Mouse (Mus musculus): ENCODE results near the gene Phf21a. TPM values are rescaled to one million over a fixed set of nuclear protein-coding genes. Genes with fewer than 3 reads are reported as not detected.

Gene Phf21a
- total and polyA plus RNA-seq, 3 experiments: 26.4 to 30.2 (median 27.6) TPM

GRCm38 (mm10) chr2:92066899-92067298 is 26.0 kb upstream of the Phf21a start:
- no peak for DNase-seq
- intact Hi-C loops (cut with DNase I): no loop called here
- no peak overlapping the region for H3K9ac ChIP-seq (ENCODE audit: low read depth, low read length)
- H3K79me2 ChIP-seq (replicated peaks; ENCODE audit: control insufficient read depth, insufficient read depth, low read length): no peaks in the 10 kb centered on the region
- no peak overlapping the region for H3K4me3 ChIP-seq
- WGBS: 52% methylated on average over 1 of the region's 1 CpGs
- no peaks in the 10 kb centered on the region for H3K27me3 ChIP-seq (ENCODE audit: control insufficient read depth, insufficient read depth, low read length)
- TF ChIP-seq EP300 (IDR thresholded peaks at IDR 0.05; ENCODE audit: insufficient read depth, low read depth, low read length) (no peak), CTCF (IDR thresholded peaks at IDR 0.05) (no peak), POLR2A (IDR thresholded peaks at IDR 0.05; ENCODE audit: insufficient read depth, low read depth, low read length) (no peak)
- H3K27ac ChIP-seq: no peak overlapping the region
- no peaks in the 10 kb centered on the region for H3K4me1 ChIP-seq (ENCODE audit: control insufficient read depth, insufficient read depth, low read length)
- no peaks in the 10 kb centered on the region for H3K36me3 ChIP-seq (ENCODE audit: control insufficient read depth, insufficient read depth, low read length)

- no peak for TF ChIP-seq POLR2A (IDR thresholded peaks at IDR 0.05; ENCODE audit: insufficient read depth, low read depth, low read length)
- TF ChIP-seq CTCF (IDR thresholded peaks at IDR 0.05): no peak
- TF ChIP-seq EP300 (IDR thresholded peaks at IDR 0.05; ENCODE audit: insufficient read depth, low read depth, low read length): no peak
- no peak overlapping the region for H3K4me3 ChIP-seq
- H3K27ac ChIP-seq: no peak overlapping the region
- no peaks in the 10 kb centered on the region for H3K79me2 ChIP-seq (replicated peaks; ENCODE audit: control insufficient read depth, insufficient read depth, low read length)
- H3K27me3 ChIP-seq (ENCODE audit: control insufficient read depth, insufficient read depth, low read length): no peaks in the 10 kb centered on the region
- H3K4me1 ChIP-seq (ENCODE audit: control insufficient read depth, insufficient read depth, low read length): no peaks in the 10 kb centered on the region
- WGBS: 55% methylated on average over 3 of the region's 3 CpGs
- DNase-seq: no peak
- H3K36me3 ChIP-seq (ENCODE audit: control insufficient read depth, insufficient read depth, low read length): no peaks in the 10 kb centered on the region
- no peak overlapping the region for H3K9ac ChIP-seq (ENCODE audit: low read depth, low read length)
- intact Hi-C loops (cut with DNase I): no loop called here
Observed at GRCm38 (mm10) chr2:92067600-92067999, 25.3 kb upstream of the Phf21a start.

- Histone ChIP-seq H3K4me1 (ENCODE audit: control insufficient read depth, insufficient read depth, low read length) (no peaks in the 10 kb centered on the region), H3K27ac (no peak overlapping the region), H3K9ac (ENCODE audit: low read depth, low read length) (no peak overlapping the region), H3K36me3 (ENCODE audit: control insufficient read depth, insufficient read depth, low read length) (no peaks in the 10 kb centered on the region), H3K27me3 (ENCODE audit: control insufficient read depth, insufficient read depth, low read length) (no peaks in the 10 kb centered on the region), H3K79me2 (replicated peaks; ENCODE audit: control insufficient read depth, insufficient read depth, low read length) (no peaks in the 10 kb centered on the region), H3K4me3 (no peak overlapping the region)
- TF ChIP-seq POLR2A (IDR thresholded peaks at IDR 0.05; ENCODE audit: insufficient read depth, low read depth, low read length) (no peak), EP300 (IDR thresholded peaks at IDR 0.05; ENCODE audit: insufficient read depth, low read depth, low read length) (no peak), CTCF (IDR thresholded peaks at IDR 0.05) (no peak)
- no peak for DNase-seq
- WGBS: 74% methylated on average over 5 of the region's 5 CpGs
- intact Hi-C loops (cut with DNase I): no loop called here
Observed at GRCm38 (mm10) chr2:92069630-92070029, 23.3 kb upstream of the Phf21a start.

- no peaks in the 10 kb centered on the region for H3K36me3 ChIP-seq (ENCODE audit: control insufficient read depth, insufficient read depth, low read length)
- no peak overlapping the region for H3K27ac ChIP-seq
- DNase-seq: no peak
- H3K4me1 ChIP-seq (ENCODE audit: control insufficient read depth, insufficient read depth, low read length): no peaks in the 10 kb centered on the region
- WGBS: 75% methylated on average over 4 of the region's 4 CpGs
- no peak overlapping the region for H3K9ac ChIP-seq (ENCODE audit: low read depth, low read length)
- no peak for TF ChIP-seq POLR2A (IDR thresholded peaks at IDR 0.05; ENCODE audit: insufficient read depth, low read depth, low read length)
- no peak for TF ChIP-seq EP300 (IDR thresholded peaks at IDR 0.05; ENCODE audit: insufficient read depth, low read depth, low read length)
- TF ChIP-seq CTCF (IDR thresholded peaks at IDR 0.05): no peak
- H3K79me2 ChIP-seq (replicated peaks; ENCODE audit: control insufficient read depth, insufficient read depth, low read length): no peaks in the 10 kb centered on the region
- no peaks in the 10 kb centered on the region for H3K27me3 ChIP-seq (ENCODE audit: control insufficient read depth, insufficient read depth, low read length)
- intact Hi-C loops (cut with DNase I): no loop called here
- H3K4me3 ChIP-seq: no peak overlapping the region
Observed at GRCm38 (mm10) chr2:92071143-92071542, 21.8 kb upstream of the Phf21a start.

- H3K79me2 ChIP-seq (replicated peaks; ENCODE audit: control insufficient read depth, insufficient read depth, low read length): no peaks in the 10 kb centered on the region
- no peak for TF ChIP-seq CTCF (IDR thresholded peaks at IDR 0.05)
- no peak for TF ChIP-seq EP300 (IDR thresholded peaks at IDR 0.05; ENCODE audit: insufficient read depth, low read depth, low read length)
- no peak for TF ChIP-seq POLR2A (IDR thresholded peaks at IDR 0.05; ENCODE audit: insufficient read depth, low read depth, low read length)
- intact Hi-C loops (cut with DNase I): no loop called here
- 82% methylated on average over 13 of the region's 13 CpGs for WGBS
- no peaks in the 10 kb centered on the region for H3K27me3 ChIP-seq (ENCODE audit: control insufficient read depth, insufficient read depth, low read length)
- DNase-seq: no peak
- no peaks in the 10 kb centered on the region for H3K36me3 ChIP-seq (ENCODE audit: control insufficient read depth, insufficient read depth, low read length)
- no peaks in the 10 kb centered on the region for H3K4me1 ChIP-seq (ENCODE audit: control insufficient read depth, insufficient read depth, low read length)
- no peak overlapping the region for H3K9ac ChIP-seq (ENCODE audit: low read depth, low read length)
- H3K4me3 ChIP-seq: no peak overlapping the region
- no peak overlapping the region for H3K27ac ChIP-seq
Observed at GRCm38 (mm10) chr2:92076086-92076692, 16.7 kb upstream of the Phf21a start.

- DNase-seq: no peak
- intact Hi-C loops (cut with DNase I): no loop called here
- H3K36me3 ChIP-seq (ENCODE audit: control insufficient read depth, insufficient read depth, low read length): no peaks in the 10 kb centered on the region
- H3K79me2 ChIP-seq (replicated peaks; ENCODE audit: control insufficient read depth, insufficient read depth, low read length): no peaks in the 10 kb centered on the region
- H3K9ac ChIP-seq (ENCODE audit: low read depth, low read length): no peak overlapping the region
- no peak for TF ChIP-seq CTCF (IDR thresholded peaks at IDR 0.05)
- no peaks in the 10 kb centered on the region for H3K27me3 ChIP-seq (ENCODE audit: control insufficient read depth, insufficient read depth, low read length)
- H3K27ac ChIP-seq: no peak overlapping the region
- no peak overlapping the region for H3K4me3 ChIP-seq
- no peaks in the 10 kb centered on the region for H3K4me1 ChIP-seq (ENCODE audit: control insufficient read depth, insufficient read depth, low read length)
- WGBS: 90% methylated on average over 4 of the region's 4 CpGs
Observed at GRCm38 (mm10) chr2:92082196-92082595, 10.7 kb upstream of the Phf21a start.
